Mouse (Mus musculus) lung, postnatal 0 days (tissue): ENCODE results near the gene Bckdhb.

Experiments used
- CTCF ChIP-seq: IDR thresholded peaks from 2 replicates; pipeline ENCODE4 v1.5.1; 2016; ENCODE audit warnings: antibody characterized with exemption, mild to moderate bottlenecking
- EP300 ChIP-seq: IDR thresholded peaks from 2 replicates; pipeline ENCODE4 v1.6.1; 2016; ENCODE audit warnings: antibody characterized with exemption, mild to moderate bottlenecking, control low read depth

- TF ChIP-seq CTCF (no peak), EP300 (no peak)
These were observed 138.7 kb downstream of the Bckdhb start for GRCm38 (mm10) chr9:84063617-84064016.
